Mouse (Mus musculus) megakaryocyte progenitor cell, adult 5-6 weeks (primary cell): ENCODE data around the gene Ncoa4. TPM values are rescaled to one million over a fixed set of nuclear protein-coding genes. Genes with fewer than 3 reads are reported as not detected.
"Not testable (repeated sequence)": the region's sequence is repeated elsewhere in the genome, so short reads cannot be mapped to it uniquely, and the experiment has no call there.

ENCODE experiments used
- ATAC-seq: replicated peaks from 2 replicates; pipeline ENCODE4 v1.8.0; 2016; ENCODE audit warnings: mild to moderate bottlenecking, moderate TSS enrichment, inconsistent platforms; ENCODE audit not compliant: poor library complexity
- total RNA-seq, 2 experiments: library from RNA; stranded (forward) in 1 of 2; stranded (reverse) in 1 of 2; fragments of 157-497, 149-512 nt in 1 of 2; fragments of 200-1000 nt in 1 of 2; gene quantifications; 2 replicates each; pipeline versions ENCODE4 v1.2.3 to v1.2.4; 2015 to 2017

Ncoa4 gene
- total RNA-seq, 2 experiments from 2014 or later = 212 to 245 TPM

DNA sequence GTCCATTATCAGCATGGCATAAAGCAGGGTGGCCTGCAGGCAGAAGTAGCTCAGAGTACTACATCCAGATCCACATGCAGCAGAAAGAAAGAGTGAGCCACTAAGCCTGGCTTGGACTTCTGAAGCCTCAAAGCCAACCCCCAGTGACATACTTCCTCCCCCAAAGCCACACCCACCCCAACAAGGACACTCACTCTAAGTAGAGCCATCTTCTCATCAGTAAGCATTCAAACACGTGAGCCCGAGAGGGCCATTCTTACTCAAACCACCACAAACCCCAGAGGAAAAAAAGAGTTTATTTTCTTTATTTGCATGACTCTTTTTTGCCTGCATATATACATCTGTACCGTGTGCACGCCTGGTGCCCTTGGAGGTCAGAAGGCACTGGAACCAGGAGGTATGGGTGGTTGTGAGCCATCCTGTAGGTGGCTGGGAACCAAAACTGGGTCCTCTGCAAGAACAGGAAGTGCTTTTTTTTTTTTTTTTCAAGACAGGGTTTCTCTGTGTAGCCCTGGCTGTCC is 455 bp upstream of the Ncoa4 start:
- ATAC-seq = peak; percentile 35

- no peak for ATAC-seq
These were observed 898 bp downstream of the Ncoa4 start for GRCm38 (mm10) chr14:32160563-32160962.

- peak; percentile 34 for ATAC-seq
These were observed 1.6 kb downstream of the Ncoa4 start for GRCm38 (mm10) chr14:32161090-32161885.

DNA sequence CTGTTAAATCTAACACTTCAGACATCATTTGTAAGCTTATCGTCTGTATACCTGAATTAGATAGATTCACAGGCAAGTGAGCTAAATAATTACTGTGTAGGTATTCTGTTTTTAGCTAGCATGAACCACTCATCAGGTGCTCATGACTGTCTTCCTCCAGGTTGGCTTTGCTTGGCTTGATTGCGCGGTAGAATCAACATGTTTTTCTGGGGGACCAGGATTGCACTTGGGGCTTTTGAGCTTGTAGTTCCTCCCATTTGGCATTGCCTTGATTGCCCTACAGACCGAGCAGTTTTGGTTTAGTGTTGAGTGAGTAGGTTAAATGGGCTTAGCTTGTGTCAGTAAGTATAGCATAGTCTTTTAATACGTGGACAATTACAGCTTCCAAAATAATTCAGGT is 2.6 kb downstream of the Ncoa4 start:
- ATAC-seq = no peak

DNA sequence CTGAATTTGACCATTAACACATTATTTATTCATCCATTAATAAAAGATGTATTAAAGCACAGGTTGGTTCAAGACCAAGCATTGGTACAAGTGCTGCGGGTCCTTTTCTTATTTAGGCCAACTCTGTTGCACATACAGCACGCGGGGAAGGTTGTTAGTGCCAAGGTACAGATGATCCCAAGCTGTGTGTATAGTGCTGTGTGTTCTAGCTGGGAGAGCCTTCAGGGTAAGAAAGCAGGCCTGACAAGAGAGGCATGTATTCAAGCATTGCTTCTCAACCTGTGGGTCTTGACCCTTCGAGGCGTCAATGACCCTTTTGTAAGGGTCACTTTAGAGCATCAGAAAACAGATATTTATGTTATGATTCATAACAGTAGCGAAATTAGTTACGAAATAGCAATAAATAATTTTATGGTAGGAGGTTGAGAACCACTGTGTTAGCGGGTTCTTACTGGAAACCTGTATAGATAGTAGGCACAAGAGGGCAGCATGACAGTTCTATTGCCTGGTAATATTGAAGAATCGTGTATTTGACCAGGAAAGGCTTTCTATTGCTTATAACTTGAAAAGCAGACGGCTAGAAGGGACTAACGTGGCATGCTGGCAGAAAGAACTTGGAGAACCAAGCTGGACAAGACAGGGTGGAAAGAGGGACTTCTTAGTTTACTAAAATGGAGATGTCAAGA is 3.7 kb downstream of the Ncoa4 start:
- ATAC-seq = no peak

- ATAC-seq = no peak
These were observed 4.7 kb downstream of the Ncoa4 start for GRCm38 (mm10) chr14:32164173-32165051.

- ATAC-seq = peak; percentile 67
These were observed 5.8 kb downstream of the Ncoa4 start for GRCm38 (mm10) chr14:32165278-32166061.

GRCm38 (mm10) chr14:32166062-32166441 is 6.4 kb downstream of the Ncoa4 start:
- no peak for ATAC-seq

GRCm38 (mm10) chr14:32166840-32167239 is 7.2 kb downstream of the Ncoa4 start:
- no peak for ATAC-seq

- peak; percentile 40 for ATAC-seq
These were observed 7.7 kb downstream of the Ncoa4 start for GRCm38 (mm10) chr14:32167326-32167725.

DNA sequence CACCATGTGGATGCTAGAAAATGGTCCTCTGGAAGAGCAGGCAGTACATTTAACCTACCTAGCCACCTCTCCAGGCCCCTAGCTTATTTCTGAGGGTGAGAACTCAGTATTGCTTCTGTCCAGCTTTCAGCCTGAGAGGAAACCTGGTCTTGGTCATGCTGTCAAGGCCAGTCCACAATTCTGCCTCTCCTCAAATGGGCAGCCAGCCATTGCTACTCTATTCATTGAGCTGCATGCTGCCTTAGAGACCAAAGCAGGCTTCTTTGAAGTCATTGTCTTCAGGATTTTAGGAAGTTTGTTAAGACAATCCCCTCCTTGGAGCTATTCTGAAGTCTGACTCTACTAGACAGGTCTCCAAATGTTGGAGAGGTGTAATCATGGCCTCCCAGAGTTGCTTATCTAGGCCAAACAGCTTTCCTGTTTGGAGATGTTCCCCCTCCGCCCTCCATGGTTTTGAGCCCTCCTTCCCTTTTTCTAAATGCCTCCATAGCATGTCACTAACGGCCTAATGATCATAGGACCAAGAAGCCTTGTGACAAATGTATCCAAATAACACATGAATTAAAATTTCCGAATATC is 9.1 kb downstream of the Ncoa4 start:
- peak; percentile 64 for ATAC-seq

GRCm38 (mm10) chr14:32170137-32170536 is 10.5 kb downstream of the Ncoa4 start:
- ATAC-seq = no peak

GRCm38 (mm10) chr14:32175310-32175709 is 15.6 kb downstream of the Ncoa4 start:
- no peak; the same call in 1 of the 2 replicates for ATAC-seq

- not testable (repeated sequence) for ATAC-seq
These were observed 16.9 kb downstream of the Ncoa4 start for GRCm38 (mm10) chr14:32176590-32176989.

- ATAC-seq = 0 out of 2 replicates have a peak, but pooled peaks have one; percentile 14
These were observed 19.9 kb downstream of the Ncoa4 start for GRCm38 (mm10) chr14:32179393-32180195.

GRCm38 (mm10) chr14:32180861-32181260 is 21.2 kb downstream of the Ncoa4 start:
- no peak for ATAC-seq

DNA sequence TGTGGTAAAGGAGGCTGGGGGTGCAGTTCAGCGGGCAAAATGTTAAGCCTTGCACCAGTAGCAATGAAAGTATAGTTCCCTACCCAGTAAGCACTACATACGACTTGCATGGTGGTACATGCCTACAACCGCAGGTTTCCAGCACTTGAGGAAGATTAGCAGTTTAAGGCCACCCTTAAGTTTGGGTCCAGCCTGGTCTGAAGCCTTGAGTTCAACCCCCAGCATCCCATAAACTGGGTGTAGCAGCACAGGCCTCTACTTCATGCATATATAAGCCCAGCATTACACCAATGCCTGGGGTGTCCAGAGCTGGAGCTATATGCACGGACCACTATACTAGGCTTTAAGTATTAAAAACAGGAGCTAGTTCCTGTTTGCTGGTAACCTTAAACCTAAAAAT is 24.2 kb downstream of the Ncoa4 start:
- ATAC-seq = no peak

GRCm38 (mm10) chr14:32190627-32191391 is 31.1 kb downstream of the Ncoa4 start:
- ATAC-seq = no peak
